Mouse (Mus musculus) kidney, adult 9 months (tissue): ENCODE results near the gene Esr2.
A peak's percentile ranks its signal among the peaks of the same experiment; 100 is the strongest.
"Not testable (repeated sequence)": the region's sequence is repeated elsewhere in the genome, so short reads cannot be mapped to it uniquely, and the experiment has no call there.

ENCODE experiments used
- DNase-seq: peaks from one replicate; pipeline ENCODE4 v3.0.0; 2022

Gene Esr2

GRCm38 (mm10) chr12:76177000-76177863 lies at the start of gene Esr2:
Gene Esr2 (minus strand): TSS chr12:76177259.
- DNase-seq, result no peak

DNA sequence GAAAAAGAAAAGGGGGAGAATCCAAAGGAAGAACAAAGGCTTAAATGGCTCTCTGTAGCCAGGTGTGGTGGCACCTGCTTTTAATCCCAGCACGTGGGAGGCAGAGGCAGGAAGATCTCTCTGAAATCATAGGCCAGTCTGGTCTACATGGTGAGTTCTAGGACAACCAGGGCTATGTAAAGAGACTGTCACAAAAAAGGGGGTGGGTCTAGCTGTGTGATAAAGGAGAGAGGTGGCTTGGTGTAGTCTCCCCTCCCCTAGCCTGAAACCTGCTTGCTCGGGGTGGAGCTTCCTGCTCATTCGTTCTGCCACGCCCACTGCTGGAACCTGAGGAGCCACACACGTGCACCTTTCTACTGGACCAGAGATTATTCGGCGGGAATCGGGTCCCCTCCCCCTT lies 45.0 kb upstream of the Esr2 start:
- not testable (repeated sequence) for DNase-seq

DNA sequence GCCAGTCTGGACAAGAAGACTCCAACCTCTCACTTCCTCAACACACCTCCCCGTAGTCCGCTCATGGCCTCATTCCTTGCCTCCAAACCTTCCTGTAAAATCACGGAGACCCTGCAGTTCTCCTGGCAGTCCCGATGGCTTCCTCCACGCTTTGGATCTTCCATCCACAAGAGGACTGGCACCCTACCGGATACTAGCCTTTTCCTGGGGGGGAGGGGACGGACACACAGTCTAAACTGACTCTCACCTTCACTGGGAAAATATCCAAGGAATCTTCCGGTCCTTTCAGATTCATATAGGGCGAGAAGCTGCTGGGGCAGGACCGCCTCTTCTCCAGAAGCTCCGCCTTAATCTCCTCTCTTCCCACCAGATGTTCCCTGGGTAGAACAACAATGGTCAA lies 39.7 kb upstream of the Esr2 start:
- no peak for DNase-seq

- no peak for DNase-seq
Measured at GRCm38 (mm10) chr12:76215121-76215520, 38.1 kb upstream of the Esr2 start.

DNA sequence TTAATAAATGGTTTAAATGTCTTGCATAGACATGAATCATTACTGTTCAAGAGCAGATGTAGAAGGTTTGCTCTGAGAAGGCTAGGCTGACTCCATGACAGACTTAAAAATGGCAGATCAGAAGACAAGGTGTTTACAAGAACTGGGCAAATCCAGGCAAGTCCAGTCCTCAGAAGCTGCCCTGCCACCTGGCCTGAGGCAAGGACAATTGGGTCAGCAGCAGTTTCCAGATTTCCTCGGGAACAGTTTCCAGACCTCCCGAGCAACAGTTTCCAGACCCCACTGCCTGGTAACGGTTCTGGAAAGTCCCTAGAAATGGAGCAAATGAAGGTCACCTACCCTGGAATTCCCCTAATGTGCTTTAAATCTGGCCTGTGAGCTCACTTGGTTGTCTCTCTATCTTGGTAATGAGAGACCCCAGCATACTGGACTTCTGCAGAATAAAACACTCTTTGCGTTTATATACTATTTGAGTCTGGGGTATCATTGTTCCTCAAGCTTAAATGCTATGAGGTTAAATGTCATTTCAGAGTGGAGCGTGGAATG lies 32.4 kb upstream of the Esr2 start:
- no peak for DNase-seq

DNA sequence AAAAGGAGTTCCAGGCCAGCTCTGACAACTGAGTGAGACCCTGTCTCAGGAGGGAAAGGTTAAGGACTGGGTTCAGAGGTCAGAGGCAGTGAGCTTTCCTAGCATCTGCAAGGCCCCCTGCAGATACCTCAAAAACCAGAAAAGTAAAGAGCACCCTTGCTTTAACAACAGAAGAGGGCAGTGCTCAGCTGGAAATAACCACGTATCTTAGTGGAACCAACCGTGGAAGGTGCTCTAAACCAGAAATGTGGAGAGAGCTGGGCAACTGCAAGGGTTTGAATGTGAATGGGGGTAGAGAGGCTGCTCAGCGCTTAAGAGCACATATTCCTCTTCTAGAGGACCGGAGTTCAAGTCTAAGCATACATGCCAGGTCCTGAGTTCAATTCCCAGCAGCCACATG lies 23.3 kb upstream of the Esr2 start:
- DNase-seq, result no peak

DNA sequence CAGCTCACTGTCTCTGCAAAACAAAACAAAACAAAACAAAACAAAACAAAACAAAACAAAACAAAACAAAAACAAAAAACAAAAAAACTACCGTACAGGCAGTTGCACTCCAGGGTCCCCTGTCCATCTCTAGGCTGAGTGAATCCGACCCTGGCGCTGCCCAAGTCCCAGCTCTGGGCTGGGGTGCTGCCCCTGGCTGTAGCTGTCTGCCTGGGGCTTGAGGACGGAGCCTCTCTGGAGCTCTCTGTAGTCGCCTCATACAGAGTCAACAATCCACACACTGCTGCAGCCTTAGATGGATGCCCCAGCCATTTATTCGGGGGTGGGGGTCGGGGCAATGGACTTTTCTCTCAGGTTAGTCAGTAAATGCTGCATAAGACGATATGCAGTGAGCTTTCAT lies 20.0 kb upstream of the Esr2 start:
- no peak for DNase-seq

- DNase-seq, result peak; percentile 87
Measured at GRCm38 (mm10) chr12:76196709-76197054, 19.6 kb upstream of the Esr2 start.

- peak; percentile 94 for DNase-seq
Measured at GRCm38 (mm10) chr12:76195912-76196708, 19.1 kb upstream of the Esr2 start.

- DNase-seq, result no peak
Measured at GRCm38 (mm10) chr12:76194526-76194925, 17.5 kb upstream of the Esr2 start.

- DNase-seq, result peak; percentile 66
Measured at GRCm38 (mm10) chr12:76190940-76191339, 13.9 kb upstream of the Esr2 start.

- no peak for DNase-seq
Measured at GRCm38 (mm10) chr12:76187849-76188248, 10.8 kb upstream of the Esr2 start.

DNA sequence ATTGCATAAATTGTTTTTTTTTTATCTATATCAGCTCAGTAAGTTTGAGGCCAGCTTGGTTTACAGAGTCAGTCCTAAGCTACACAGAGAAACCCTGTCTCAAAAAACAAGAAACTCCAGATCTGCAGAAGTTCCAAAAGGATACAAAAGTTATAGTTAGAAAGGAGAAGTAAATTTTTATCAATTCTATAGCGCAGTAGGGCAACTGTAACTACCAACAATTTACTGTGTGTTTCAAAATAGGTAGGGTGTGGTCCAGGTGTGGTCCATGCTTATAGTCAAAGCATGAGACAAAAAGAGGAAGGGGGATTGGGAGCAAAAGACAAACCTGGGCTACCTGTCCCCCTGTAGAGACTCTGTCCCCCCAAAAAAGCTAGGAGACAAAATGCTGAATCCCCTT lies 9.4 kb upstream of the Esr2 start:
- DNase-seq, result no peak

GRCm38 (mm10) chr12:76185167-76185816 lies 8.2 kb upstream of the Esr2 start:
- DNase-seq, result no peak

- no peak for DNase-seq
Measured at GRCm38 (mm10) chr12:76184271-76184670, 7.2 kb upstream of the Esr2 start.

GRCm38 (mm10) chr12:76182831-76183230 lies 5.8 kb upstream of the Esr2 start:
- DNase-seq, result no peak

DNA sequence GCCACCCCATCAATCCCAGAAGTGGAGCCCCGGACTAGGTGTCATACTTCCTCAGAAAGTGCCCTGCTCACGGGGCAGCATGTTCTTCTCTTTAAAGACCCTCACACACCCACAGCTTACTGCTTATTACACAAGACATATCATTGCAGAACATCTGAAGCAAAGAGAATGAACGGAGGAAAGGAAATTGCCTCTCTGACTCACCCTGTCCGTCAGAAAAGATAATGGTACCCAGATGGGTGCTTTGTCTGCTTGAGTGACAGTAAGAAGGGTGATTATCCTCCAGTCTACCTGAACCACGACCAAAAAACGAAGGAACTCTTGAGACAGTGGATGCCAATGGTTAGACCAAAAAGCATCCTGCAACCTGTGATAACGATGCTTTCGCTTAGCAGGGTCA lies 4.4 kb upstream of the Esr2 start:
- DNase-seq, result no peak

DNA sequence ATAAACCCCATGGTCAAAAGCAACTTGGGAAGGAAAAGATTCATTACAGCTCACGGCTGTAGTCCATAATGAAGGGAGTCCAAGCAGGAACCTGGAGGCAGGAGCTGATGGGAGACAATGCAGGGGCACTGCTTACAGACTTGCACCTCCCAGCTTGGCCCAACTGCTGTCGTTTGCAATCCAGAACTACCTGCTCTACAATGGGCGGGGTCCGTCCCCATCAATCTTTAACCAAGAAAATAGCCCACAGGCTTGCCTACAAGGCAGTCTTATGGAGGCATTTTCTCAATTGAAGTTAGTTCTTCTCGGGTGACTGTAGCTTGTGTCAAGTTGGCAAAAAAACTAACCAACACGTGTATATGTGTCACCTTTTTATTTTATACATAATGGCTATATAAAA lies 3.4 kb upstream of the Esr2 start:
- DNase-seq, result no peak

DNA sequence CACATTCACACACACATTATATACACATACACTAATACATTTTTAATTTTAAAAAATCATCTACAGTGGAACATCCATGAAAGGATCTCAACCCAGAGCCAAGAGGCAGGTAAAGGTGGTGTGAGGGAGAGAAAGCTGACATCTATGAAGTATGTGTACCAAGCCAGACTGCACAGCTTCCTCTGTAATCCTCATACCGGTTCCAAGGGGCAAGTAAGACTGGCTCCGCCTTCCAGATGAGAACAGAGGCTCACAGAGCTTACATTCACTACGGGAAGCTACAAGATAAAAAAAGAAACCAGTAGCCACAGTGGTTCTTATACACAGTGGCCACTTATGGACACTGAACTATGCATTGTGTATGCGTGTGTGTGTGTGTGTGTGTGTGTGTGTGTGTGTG lies 2.5 kb upstream of the Esr2 start:
- no peak for DNase-seq

- peak; percentile 71 for DNase-seq
Measured at GRCm38 (mm10) chr12:76179051-76179450, 2.0 kb upstream of the Esr2 start.

DNA sequence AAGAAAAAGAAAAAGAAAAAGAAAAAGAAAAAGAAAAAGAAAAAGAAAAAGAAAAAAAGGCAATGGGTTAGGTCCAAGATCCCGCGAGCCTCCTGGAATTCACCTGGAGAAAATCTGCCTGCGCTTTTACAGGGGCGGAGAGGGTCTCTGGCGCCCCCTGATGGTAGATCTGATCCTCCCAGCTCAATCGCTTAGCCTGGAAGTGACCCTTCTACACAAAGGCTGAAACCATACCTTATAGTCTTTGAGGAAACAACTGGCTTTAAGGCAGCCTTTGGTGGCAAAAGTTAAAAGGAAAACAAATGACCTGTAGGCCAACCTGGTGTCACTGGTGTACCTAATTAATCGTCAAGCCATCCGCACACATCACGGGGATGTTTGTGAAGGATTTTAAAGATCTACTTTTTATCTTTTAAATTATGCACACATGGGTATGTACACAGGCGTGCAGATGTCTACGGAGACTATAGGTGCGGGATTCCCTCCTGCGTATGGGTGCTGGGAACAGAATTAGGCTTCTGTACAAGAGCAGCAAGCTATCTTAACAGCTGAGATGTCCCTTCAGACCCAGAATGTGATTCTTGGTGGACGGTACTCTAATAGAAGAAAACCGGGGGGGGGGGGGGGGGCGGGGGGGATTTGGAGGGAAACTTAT lies 932 bp upstream of the Esr2 start:
- DNase-seq, result peak; percentile 71

DNA sequence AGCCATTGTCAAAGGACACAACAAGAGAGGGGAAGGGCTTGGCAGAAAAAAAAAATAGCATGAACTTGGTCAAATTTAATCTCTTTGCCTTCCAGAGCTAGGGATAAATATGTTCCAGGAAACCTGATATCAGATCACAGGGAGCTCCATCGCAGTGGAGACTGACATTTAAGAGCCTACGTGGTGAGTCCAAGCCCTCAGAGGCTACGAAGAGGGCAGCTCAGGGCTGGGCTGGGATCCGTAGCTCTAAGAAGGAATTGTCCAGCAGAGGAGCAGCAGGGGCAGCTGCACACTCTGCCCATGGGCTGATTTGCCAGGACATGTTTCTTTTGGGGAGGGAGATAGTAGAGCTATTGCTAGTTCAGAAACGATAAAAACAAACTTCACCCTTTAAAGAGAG lies 11.4 kb downstream of the Esr2 start:
- DNase-seq, result no peak

DNA sequence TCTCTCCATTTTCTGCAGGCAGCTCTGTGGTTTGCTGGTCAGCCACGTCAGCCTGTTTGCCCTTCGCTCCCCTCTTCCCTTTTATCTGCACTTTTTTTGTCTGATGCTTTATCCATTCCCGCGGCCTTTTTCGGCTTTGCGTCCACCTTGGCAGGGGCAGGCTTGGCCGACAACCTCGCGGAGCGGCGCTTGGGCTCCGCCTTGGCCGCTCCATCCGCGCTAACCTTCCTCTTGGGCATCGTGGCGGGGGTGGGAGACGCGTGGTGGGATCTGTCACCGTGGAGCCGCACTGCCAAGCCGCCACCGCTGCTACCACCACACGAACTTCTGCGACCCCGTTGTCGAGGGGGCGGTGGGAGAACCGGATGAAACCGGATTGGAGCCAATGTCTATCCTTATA lies 24.7 kb downstream of the Esr2 start:
- DNase-seq, result not testable (repeated sequence)
